Mouse (Mus musculus) heart, adult 11 months (tissue): ENCODE data around the gene Swap70.

ENCODE experiments used
- DNase-seq: peaks from one replicate; pipeline ENCODE4 v3.0.0; 2022

Swap70 gene

DNA sequence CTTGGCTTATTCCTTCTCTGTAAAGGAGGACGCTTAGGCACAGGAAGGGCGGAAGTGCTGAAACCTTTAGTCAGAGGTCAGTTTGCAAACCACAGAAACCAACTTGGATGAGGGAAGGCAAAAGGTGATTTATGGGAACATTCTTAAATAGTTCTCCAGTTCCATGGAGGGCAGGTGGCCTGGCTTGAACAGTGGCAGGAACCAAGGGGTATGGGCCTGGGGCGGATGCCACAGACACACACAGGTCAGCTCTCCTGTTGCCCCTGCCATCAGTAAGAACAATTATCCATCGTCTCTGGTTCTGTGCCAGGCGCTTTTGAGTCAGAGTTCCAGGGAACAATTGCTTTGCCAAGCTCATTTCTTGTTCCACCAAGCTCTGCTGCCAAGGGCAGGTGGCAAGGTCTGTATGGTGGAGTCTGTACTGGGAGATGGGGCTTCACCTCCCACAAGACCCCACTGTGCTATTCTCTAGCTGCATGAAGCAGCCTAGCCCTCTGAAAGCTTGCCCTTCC is 56.3 kb downstream of the Swap70 start:
- no peak for DNase-seq

DNA sequence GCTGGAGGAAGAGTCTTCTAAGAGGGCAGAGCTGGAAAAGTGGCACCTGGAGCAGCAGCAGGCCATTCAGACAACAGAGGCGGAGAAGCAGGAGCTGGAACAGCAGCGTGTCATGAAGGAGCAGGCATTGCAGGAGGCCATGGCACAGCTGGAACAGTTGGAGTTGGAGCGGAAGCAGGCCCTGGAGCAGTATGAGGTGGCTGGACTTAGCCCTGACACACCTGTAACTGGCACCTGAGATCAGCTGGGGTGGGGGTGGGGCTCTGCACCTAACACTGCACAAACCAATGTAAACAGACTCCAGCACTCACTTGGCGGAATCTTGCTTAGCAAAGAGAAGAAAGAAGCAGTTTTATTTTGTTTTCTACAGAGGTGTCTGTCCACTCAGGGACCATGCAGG is 57.7 kb downstream of the Swap70 start:
- no peak for DNase-seq

DNA sequence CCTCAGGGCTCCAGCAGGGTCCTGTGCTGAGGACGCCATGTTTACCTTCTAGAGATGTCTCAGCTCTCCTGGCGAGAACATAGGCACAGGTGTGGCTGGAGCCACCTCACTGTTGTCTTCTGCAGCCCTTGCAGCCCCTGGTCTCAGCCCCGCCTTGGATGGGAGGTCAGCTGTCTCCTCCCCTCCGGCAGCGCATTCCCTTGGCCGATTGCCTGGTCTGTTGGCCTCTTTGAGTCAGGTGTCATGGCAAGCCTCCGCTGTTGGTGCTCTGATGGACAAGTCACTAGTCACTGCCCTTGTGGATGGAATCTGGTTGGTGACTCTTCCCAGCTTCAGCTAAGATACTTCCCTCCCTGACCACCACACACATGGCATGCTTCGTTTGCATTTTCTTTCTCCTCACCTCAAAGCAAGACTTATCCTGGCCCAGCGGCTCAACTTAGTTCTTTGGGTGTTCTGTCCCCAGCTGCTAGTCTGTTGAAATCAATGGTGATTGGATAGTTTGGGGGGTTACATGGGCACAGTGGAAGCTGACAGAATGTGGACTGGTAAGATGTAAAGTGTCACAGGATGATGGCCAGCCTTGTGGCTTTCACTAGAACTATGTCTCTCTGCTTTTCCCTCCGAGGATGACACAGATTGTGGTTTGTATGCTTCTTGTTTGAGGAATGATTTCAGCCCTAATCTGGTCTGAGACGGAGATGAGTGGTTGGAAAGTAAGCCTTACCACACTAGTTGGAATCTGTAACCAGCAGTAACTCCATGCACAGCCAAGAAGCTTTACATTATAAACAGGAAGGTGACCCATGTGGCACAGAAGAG is 60.1 kb downstream of the Swap70 start:
- DNase-seq, result peak; percentile 91

DNA sequence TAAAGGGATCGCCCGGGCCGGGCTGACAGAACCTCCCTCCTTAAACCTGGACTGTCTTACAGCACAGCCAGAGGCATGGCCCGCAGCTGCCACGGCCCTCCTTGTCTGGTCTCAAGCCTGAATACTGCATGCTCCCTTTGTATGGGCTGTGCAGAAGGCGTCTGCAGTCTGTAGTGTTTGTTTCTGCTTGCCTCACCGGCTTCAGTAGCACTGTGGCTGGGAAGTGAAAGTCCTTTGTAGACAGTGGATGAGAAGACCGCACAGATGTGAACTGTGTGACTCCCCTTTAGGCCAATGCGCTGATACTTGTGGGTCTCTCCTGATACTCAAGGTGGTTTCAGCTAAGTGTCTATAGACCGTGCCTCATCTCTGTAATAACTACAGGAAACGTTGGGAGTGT is 61.3 kb downstream of the Swap70 start:
- peak; percentile 89 for DNase-seq

- no peak for DNase-seq
These were observed 62.2 kb downstream of the Swap70 start for GRCm38 (mm10) chr7:110283484-110284275.

- peak; percentile 85 for DNase-seq
These were observed 63.8 kb downstream of the Swap70 start for GRCm38 (mm10) chr7:110285076-110285848.

DNA sequence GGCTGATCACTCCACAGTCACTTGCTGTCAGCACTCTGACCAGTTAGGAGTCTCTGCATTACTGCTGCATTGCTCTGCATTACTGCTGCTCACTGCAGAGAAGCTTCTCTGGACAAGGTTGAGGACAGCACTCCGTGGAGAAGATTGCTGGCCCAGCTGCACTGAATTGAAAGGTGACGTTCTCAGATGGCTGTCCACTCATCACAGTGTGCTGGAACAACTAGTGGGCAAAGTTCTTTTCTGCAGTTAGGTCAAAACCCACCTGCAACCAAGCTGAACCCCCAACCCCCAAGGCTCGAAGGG is 64.3 kb downstream of the Swap70 start:
- no peak for DNase-seq

DNA sequence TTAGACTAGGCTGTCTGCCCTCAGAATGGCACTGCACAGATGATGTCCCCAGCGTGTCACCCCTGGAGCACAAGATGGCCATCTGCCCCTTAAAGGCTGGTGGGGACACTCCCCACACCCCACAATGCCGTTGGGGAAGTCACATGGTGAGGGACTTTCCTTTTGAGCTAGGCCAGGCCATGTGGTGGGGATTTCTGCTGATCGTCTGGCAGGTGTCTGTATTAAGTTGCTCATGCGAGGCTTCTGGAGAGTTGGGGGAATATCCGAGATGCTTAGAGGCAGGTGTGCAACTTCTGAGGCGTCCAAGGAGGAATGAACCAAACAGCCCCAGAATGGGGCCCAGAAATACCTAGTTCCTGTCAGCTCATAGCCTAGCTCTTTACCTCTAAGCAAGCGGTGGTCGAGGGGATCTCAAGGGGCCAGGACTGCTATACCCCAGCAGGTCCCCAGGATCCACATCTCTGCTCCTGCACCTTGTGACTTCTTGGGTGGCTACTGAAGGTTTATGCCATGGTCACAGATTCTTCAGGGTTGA is 64.8 kb downstream of the Swap70 start:
- peak; percentile 93 for DNase-seq

GRCm38 (mm10) chr7:110286838-110287475 is 65.4 kb downstream of the Swap70 start:
- DNase-seq, result peak; percentile 98

DNA sequence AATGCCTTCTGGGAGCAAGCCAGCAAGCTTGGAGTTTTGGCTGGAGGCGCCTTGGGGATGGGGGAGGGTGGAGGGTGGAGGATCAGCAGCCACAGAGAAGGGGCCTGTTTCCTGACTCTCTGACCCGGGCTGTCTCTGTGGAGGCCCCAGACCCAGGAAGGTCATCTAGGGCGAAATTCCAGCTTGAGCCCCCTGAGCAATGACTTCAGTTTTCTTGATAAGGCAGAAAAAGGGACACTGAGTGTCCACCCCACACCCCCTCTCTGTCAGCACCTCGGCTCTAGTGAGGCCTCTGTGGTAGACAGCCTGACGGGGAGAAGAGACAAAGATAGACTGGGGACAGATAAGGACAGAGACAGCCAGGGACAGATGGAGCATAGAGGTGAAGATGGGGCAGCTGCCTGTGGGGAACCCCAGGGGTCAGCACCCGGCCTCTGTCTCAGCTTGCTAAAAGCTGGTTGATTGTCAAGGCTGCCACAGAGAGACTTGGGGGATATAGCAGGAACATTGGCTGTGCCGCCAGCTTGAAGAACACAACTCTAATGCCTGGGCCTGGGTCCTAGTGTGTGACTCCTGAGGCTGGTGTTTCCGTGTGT is 66.1 kb downstream of the Swap70 start:
- peak; percentile 97 for DNase-seq

GRCm38 (mm10) chr7:110288191-110288604 is 66.7 kb downstream of the Swap70 start:
- peak; percentile 97 for DNase-seq

DNA sequence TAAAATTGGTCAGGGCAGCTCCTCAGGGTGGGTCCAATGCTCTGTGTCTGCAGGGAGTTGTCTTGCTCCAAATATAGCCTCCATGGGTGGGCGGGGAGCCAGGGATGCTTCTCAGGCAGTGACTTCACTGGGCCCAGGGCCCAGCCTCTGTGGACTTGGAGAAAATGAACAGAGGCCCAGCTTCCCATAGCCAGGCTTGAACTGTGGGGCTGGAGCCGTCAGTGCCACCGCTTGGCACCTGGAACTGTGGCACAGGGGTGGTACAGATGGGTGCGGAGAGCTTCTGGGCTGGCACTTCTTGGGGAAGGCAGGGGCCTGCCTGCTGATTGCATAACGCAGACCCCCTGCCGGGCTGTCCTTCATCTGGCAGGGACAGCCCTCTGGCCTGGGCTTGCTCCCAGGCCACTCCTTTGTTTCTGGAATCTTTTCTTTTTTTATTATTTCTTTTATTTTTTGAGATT is 67.2 kb downstream of the Swap70 start:
- DNase-seq, result peak; percentile 99

GRCm38 (mm10) chr7:110289647-110290046 is 68.1 kb downstream of the Swap70 start:
- DNase-seq, result no peak

GRCm38 (mm10) chr7:110296889-110297603 is 75.5 kb downstream of the Swap70 start:
- peak; percentile 100 for DNase-seq

DNA sequence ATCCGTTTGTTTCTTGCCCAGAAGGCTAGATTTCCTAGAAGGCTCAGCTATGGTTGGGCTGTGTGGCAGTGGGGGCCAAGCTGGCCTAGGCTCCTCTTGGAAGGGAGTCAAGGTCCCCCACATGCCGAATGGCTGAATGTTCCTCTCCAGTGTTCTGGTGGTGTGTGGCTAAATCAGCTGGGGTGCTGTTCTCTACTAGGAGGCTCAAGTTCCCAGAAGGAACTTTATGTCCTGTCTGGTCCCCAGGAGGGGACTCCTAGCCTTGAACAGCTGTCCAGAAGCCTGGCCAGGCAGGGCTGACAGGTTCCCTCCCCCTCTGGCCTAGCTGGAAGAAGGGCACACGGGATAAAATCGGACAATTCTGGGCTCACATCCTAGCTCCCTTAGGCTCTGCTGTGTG is 76.1 kb downstream of the Swap70 start:
- DNase-seq, result peak; percentile 99

DNA sequence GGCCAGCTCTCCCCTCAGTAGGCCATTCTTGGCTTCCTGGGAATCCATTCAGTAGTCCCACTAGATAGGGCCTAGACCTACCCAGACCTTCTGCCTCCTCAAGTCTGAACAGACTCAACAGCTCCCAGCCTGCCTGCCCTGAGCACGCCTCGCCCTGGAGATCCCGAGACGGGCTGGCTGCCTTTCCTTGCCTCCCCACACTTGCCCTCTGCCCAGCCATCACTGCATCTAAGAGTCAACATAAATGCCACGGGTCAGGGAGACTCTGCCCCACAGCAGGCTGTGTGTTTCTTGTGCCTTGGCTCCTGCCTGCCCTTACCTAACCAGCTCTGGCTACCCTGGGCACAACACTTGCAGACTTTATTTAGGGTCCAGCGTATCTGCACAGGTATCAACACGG is 76.6 kb downstream of the Swap70 start:
- no peak for DNase-seq

DNA sequence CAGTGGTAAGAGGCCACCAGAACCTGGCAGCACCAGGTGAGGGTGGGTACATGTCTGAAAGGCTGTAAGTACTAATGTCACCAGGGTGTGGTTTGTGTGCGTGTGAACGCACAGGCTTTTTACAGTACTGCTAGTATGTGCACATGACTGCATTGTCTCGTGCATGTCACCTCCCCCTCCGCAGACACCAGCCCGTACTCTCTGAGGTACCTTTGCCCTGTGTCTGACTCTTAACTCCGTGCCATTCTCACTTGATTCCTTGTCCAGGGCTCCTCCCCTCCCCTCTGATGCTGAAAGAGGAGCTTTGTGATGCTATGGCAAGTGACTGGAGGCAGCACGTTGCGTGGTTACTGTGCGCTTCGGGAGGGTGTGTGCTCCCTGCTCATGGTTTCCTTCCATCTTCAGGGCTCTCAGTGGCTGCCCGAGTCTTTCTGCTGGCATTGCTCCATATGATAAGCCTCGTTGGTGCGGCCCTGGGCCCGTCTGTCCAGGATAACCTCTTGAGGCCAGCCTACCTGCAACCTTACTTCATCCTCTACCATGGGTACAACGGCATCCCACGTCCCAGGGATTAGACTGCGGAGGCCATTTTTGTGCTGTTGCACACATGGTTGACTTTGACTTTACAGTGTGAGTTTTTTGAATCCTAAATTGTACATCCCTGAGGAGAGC is 77.4 kb downstream of the Swap70 start:
- peak; percentile 92 for DNase-seq

DNA sequence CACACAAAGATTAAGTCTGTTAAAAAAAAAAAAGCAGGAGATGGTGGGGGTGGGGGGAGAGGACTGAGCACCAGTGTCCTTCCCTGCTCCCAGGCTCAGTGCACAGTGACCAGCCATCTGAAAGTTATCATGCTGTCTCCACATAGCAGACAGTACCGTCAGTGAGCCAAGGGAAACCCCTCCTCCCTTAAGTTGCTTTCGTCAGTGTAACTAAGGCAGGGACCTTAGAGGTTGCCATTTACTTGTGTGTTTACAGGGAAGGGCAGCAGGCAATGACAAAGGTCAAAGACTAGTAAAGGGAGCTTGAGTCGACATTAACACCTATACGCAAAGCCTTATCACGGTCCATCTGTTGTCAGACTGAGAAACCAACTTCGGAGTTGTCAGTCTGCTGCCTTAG is 81.4 kb downstream of the Swap70 start:
- peak; percentile 84 for DNase-seq

DNA sequence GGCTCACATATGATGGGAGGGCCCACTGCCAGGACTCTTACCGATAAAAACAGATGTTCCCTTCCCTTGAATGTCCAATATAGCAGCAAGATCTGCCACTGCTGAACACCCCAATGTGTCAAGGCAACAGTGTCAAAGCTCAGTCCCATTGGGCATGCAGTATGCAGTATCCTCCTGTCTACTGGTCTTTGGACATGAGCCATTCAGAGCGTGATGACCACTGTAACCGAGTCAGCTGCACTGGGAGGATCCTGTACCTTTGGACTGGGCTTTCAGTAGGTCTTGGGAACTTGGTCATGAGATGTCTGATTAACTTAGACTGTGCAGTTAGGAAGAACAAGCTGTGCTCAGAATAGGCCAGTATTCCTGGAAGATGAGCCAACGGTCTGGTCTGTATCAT is 84.0 kb downstream of the Swap70 start:
- peak; percentile 86 for DNase-seq

DNA sequence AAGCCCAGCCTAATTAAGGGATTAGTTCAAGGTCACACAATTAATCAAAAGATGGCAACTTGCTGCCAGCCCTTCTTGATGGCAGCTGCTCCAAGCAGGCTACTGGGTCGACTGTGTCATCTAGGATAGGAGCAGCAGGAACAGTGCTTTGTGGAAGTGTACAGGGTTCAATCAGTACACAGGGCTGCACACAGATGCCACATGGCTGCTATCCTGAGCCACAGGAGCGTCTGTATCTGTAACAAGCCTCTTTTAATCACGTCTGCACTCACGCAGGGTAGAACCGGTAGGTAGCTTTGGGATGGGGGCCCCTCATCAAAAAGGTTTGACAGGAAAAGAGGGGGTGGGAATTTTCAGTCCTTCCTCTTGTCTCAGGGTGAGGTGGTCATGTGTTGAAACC is 84.8 kb downstream of the Swap70 start:
- peak; percentile 65 for DNase-seq

- DNase-seq, result peak; percentile 85
These were observed 86.2 kb downstream of the Swap70 start for GRCm38 (mm10) chr7:110307741-110308140.
